Mouse (Mus musculus): ENCODE results near the gene Snx20.

The Snx20 gene

DNA sequence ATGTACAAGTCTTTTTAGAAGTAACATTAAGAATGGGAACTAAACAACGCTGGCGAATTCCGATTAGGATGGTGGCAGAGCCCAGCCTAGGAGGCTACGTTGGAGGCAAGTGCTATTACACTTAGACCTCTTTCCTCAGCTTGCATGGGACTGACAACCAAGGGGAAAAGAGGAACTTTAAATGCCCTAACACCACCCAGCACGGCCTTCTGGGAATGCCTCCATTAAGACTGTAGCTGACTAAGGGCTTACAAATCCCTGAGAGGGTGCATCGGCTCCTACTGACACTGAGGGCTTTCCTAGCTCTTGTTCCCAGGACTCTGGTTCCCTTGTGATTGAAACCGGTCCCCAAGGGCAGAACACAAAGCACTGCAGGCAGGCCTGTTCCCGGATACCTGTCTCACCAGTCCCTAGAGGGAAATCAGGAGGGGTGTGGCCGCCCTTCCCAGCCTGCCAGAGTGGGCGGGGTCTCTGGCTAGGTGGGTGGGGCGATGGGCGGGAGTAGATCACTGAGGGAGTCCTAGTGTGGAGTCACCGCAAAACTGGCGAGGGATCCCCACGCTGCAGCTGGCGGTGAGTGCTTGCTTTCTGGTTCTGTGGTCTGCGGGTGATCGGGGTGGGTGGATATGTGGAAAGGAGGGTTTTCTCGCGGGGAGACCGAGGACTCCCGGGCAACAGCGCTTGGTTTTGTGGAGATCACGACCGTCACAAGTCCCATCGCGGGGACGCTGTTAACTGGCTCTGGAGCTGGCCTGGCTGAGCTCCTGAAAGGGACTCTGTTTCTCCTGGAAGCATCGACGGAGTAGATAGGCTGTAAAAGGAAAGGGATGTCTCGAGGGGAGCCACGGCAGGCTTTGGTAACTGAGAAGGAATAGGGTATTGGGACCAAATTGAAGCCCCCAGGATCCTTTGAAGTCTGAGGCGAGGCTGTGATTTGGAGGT is 11.2 kb upstream of the Snx20 start, which contains the start of gene Nod2:
Gene Nod2 (plus strand): TSS at position 479 of the 942 bp plus-strand sequence.
- in situ Hi-C loops (cut with MboI; ENCODE audit: unreplicated experiment in 2 of 2): no loop called here

DNA sequence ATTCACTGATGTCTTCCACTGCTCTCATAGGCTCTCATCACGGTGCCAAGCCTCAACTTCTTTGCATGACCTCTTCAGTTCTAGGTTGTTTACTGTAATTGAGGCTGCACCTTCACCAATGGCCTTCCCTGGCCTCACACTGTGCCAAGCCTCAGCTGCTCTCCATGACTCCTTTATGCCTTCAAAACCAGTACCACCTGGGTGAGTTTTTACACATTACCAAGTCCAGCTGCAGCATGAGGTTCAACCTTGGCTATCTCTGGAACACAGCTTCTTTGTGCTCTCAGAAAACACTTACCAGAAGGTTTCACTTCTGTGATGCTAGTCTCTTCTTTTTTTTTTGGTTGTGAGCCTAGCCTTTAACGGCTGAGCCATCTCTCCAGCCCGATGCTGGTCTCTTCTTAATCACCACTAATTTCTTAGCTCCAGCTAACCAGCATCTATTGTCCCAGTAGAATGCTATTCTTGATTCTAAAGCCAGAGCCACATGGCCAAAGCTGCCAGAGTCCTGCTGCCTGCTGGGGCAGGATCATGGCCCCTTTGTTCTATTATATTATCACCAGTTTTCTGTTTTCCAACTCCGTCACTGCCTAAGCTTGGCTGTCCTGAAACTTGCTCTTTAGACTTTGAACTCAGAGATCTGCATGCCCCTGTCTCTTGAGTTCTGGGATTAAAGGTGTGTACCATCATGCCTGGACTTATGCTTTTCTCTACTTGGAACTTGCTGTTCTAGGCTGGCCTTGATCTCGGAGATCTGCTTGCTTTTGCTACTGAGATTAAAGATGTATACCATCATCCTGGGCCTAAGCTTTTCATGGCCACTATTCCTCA is 7.0 kb upstream of the Snx20 start:
- in situ Hi-C loops (cut with MboI; ENCODE audit: unreplicated experiment in 2 of 2): no loop called here

DNA sequence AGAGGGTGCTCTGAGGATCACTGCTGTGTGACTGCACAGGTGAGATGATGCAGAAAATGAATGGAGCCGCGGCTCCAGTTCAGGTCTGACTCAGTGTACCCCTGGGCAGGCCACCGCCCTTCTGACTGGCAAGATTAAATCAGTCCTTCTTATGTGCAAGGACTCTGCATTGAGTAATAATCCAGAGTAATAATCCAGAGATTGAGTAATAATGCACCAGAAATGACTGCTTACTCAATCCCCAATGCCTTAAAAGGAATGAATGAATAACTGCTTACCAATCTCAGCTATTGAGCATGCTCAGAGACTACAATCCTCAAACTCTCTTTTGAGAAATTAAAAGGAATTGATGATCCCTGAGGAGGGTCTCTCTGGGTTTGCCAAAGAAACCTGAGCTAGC is 3.0 kb upstream of the Snx20 start:
- in situ Hi-C loops (cut with MboI; ENCODE audit: unreplicated experiment in 2 of 2): loop anchor here in 1 of 2 experiments (10.0 kb wide), 1 partner anchor 384 kb away; no protein-coding TSS in a partner anchor

DNA sequence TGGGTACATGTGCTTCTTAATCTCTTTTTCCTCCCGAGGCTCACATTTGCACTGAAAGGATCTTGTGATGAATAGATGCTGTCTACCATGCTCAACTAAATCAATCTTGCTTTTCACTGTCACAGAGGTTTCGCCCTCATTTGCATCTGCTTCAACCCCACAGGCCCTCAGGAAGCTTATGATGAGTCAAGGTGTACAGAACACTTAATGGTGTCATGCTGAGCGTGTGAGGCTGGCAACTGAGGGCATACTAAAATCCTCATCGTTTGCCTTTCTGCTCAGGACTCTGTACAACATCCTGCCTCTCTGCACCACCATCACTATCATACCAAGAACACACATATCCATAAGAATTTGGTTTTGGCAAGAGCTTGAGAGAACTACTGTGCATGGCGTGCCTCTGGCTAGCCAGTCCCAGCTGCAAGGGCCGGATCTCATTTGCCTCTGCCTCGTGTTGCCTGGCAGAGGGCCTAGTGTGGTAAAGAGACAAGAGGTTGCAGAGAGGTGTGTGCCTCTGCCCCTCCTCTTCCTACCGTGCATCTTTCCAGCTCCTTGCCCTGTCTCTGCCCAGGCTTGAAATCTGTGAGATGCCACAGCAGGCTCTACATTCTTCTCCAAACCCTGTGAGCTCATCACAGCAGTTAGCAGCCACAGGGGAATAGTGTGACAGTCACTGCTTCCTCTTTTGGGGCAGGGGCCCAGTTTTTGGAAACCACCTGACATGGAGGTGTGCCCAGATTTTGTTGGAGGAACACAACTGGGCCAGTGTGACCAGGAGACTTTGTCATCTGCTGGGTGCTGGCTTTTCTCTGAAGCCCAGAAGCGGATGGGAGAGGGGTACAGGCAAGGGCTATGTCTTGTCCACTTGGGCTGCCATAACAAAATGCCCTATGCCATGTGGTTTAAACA is 1.4 kb upstream of the Snx20 start:
- in situ Hi-C loops (cut with MboI; ENCODE audit: unreplicated experiment in 2 of 2): loop anchor here in 1 of 2 experiments (10.0 kb wide), 1 partner anchor 383 kb away; no protein-coding TSS in a partner anchor

DNA sequence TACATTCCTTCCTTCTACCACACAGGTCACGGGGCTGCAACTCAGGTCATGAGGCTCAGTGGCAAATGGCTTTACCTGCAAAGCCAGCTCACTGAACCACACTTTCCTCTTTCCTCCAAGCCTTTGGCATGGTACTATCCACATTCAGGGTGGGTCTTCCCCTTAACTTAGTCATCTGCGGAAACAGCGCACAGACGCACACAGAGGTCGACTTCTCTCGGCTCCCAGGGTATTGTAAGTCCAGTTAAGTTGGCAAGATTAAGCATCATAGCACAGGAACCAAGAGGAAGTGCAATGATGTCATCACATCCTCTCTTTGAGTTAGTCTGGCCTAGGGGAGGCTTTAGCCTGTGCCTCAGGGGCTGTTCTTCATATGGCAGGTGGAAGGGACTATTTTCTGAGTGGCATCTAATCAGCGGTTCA is 2.6 kb downstream of the Snx20 start:
- in situ Hi-C loops (cut with MboI; ENCODE audit: unreplicated experiment in 2 of 2): loop anchor here (5.0 to 10.0 kb wide), 3 partner anchors 64 to 379 kb away; partner anchors contain the start of gene Cyld (in 1 of the 2)

DNA sequence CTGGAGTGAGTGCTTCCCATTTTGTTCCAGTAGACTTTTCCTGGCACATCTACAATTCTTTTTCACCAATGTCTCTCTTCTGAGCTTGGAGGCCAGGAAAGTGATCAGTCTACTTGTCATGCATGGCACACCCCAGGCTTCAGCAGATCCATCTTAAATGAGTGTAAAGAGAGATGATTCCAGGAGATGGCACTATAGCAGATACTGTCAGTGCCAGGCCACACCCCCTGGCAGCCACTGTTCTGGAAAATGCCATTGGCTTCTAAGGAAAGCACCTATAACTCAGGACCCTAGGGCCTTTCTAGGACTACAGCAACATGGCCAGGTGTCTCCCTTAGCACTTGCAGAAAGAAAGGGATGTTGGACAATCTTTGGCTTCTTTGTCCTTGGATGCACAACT is 4.8 kb downstream of the Snx20 start:
- in situ Hi-C loops (cut with MboI; ENCODE audit: unreplicated experiment in 2 of 2): loop anchor here (5.0 to 10.0 kb wide), 3 partner anchors 66 to 376 kb away; partner anchors contain the start of gene Cyld (in 1 of the 2)

DNA sequence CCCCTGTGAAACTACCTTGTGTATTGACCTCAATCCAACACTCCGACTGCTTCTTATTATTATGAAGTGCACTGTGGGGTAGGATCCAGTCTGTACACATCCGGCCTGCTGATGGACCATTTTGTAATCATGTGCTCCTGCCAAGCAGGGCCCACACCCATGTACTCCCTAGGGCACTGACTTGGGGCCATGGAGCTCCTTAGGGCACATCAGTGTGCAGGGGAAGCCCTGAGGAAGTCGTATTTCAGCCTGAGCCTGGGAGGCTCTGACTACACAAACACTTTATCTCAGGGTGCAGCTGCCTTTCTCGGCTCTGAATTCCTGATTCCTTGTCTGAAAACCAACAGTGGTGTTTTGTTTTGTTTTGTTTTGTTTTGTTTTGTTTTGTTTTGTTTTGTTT is 5.7 kb downstream of the Snx20 start:
- in situ Hi-C loops (cut with MboI; ENCODE audit: unreplicated experiment in 2 of 2): loop anchor here (5.0 to 10.0 kb wide), 3 partner anchors 67 to 375 kb away; partner anchors contain the start of gene Cyld (in 1 of the 2)

DNA sequence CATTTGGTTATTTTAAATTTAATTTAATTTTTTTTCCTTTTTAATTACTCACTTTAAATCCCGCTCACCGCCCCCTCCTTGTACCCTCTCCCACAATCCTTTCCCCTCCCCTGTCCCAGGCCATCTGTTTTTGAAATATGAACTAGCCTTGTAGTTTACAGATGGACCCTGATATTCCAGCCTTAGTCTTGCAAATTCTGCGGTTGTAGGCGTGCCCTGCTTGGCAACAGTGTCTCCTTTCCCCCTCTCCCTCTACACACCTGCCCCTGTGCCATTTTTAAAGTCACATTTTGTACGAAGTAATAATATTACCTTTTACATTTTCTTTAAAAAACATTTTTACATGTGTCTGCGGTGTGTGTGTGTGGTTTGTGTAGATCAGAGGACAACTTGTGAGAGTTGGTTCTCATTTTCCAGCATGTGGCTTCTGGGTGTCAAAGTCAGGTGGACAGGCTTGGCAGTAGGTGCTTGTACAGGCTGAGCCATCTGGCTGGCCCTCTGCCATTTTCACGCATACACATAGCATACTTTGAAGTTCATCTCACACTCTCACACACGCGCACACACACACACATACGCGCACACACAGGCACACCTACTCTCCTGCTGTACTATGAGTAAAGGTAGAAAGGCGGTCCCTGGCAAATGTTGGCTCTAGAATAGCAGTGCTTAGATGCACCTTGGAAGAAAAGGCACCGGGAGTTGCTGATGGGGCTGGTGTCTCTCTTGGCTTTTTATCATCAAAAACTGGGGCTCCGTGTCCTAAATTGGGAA is 7.7 kb downstream of the Snx20 start:
- in situ Hi-C loops (cut with MboI; ENCODE audit: unreplicated experiment in 2 of 2): no loop called here

DNA sequence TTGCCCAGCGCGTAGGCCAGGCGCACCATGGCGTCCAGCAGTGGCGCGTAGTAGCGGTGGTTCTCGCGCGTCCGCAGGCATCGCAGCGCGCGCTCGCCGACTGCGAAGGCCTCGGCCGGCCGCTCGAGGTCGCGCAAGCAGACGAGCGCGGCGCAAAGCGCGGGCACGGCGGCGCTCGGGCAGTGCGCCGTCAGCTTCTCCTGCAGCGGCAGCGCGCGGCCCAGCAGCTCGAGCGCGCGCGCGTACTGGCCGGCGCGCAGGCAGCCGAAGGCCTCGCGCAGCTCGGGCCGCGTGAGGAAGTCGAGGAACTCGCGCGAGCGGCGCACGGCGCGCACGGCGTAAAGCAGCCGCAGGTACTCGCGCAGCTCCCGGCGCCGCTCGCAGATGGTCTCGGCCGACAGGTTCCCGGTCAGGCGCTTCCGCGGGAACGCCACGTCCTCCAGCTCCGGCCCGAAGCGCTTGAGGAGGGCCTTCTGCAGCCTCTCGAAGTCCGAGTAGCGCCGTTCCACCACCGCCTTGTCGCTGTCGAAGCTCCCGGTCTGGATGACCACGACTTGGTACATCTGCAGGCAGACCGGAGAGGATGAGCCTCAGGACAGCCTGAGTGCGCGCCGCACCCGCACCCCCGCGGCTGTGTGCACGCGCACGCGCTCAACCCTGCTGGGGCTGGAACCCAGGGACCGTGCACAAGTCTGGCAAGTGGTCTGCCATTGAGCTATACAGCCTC is 8.5 kb downstream of the Snx20 start:
- in situ Hi-C loops (cut with MboI; ENCODE audit: unreplicated experiment in 2 of 2): no loop called here

DNA sequence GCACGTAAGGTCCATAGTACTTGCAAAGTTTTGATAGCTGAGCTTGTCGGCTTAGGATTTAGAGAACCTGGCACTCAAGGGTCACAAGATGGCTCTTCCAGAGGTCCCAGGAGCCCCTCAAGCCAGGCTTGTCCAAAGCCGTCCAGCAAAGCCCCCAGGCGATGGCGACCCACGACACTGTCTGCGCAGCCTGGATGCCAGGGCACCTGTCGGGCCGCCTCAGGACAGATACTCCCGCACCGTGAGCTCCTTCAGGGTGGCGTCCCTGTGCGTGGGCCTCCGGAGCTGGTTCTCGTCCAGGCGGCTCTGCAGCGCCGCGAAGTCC is 9.0 kb downstream of the Snx20 start:
- in situ Hi-C loops (cut with MboI; ENCODE audit: unreplicated experiment in 2 of 2): no loop called here

DNA sequence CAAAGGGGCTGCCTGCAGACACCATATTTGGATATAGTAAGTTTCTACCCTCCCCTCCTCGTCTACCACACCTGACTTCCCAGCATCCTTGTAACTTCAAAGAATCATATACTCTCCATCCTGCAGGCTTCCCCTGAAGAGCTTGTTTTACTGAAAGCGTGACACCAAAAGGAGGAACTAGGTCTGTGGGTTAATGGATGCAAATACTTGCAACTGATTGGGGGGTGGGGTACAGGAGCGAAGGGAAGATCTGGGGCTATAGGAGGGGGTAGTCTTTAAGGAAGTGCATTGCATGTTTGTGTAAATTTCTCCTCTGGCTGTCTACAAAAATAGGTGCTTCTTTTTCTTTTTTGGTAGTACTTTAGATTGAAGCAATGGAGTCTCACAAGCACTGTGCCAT is 9.5 kb downstream of the Snx20 start:
- in situ Hi-C loops (cut with MboI; ENCODE audit: unreplicated experiment in 2 of 2): no loop called here

DNA sequence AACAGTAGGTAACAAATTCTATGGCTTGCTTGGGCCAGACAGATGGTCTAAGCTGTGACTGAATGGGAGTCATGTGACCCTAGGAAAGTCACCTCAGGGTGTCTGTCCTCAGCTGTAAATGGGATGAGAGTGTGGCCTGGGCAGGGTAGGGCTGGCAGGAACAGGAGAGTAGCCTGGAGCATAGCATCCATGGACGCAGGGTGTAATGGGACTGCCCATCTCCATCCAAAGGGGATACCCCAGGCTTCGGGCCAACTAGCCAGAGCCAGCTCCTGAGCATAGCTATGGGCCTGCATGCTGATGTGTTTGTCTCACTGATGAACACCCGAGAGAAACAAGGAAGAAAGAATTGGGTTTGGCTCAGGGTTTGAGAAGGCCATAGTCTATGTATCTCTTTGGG is 11.7 kb downstream of the Snx20 start:
- in situ Hi-C loops (cut with MboI; ENCODE audit: unreplicated experiment in 2 of 2): loop anchor here (5.0 to 25.0 kb wide), 5 partner anchors 57 to 512 kb away; partner anchors contain the start of genes Adcy7 (in 2 of the 2) and Cnep1r1 (in 2 of the 2)

DNA sequence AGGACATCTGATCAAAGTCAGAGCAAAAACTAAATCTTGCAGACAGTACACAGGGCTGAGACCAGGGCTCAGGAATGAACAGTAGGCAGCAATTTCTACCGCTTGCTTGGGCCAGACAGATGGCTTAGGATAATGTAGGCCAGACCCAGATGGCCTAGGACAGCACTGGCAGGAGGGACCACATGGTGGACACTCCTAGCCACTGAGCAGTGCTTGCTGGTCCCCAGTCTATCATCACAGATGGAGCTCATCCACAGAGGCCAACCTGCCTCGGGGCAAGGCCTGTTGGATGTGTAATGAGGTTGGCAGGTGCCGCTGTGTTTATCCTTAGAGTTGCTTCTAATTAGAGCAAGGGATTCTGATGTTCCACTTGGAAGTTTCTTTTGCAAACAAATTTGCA is 12.6 kb downstream of the Snx20 start:
- in situ Hi-C loops (cut with MboI; ENCODE audit: unreplicated experiment in 2 of 2): loop anchor here (5.0 to 25.0 kb wide), 5 partner anchors 56 to 511 kb away; partner anchors contain the start of genes Adcy7 (in 2 of the 2) and Cnep1r1 (in 2 of the 2)

DNA sequence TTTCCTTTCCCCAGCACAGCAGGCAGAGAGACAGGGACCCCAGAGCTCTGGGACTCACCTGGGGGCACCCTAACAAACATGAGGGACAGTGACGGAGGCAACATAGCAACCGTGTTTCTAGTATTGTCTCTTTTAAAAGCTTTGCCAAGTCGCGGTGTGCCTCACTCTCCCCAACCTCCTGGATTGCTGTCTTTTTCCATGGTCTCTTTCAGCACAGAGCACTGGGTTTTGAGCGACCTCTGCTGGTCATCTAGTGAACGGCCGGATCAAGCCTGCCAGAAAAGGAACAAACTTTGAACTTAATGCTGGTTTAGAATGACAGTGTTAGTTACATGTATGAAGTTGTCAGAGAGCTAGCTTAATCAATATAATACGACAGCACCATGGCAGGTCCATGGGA is 14.5 kb downstream of the Snx20 start:
- in situ Hi-C loops (cut with MboI; ENCODE audit: unreplicated experiment in 2 of 2): loop anchor here (5.0 to 25.0 kb wide), 5 partner anchors 54 to 509 kb away; partner anchors contain the start of genes Adcy7 (in 2 of the 2) and Cnep1r1 (in 2 of the 2)

DNA sequence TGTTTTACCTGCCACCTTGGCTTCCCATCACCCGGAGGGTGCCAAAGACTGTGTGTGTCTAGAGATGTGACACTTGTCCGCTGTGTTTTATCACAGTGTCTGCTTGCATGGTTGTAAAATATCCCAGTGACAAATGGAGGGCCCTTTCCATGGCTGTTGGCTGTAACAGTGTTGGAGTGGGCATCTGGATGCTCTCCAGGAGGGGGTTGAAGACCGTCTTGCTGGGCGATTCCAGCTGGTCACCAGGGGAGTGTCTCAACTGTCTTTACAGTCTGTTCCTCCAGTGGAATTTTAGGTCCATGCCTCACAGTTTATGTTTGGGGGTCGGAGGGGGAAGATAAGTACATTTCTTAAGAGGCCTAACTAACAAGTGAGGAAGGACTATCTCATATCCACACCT is 15.0 kb downstream of the Snx20 start:
- in situ Hi-C loops (cut with MboI; ENCODE audit: unreplicated experiment in 2 of 2): loop anchor here (5.0 to 25.0 kb wide), 5 partner anchors 54 to 509 kb away; partner anchors contain the start of genes Adcy7 (in 2 of the 2) and Cnep1r1 (in 2 of the 2)

DNA sequence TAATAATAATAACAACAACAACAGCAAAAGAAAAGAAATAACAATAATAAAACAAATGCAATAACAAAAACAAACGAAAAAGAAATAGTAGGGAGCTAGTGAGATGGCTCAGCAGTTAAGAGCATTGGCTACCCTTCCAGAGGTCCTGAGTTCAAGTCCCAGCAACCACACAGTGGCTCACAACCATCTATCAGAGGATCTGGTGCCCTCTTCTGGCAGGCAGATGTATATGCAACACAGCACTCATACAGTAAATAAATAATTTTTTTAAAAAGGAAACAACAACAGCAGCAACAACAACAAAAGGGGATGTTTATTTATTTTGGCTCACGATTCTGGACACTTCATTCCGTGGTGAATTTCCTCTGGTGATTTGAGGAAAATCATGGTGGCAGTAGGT is 16.4 kb downstream of the Snx20 start:
- in situ Hi-C loops (cut with MboI; ENCODE audit: unreplicated experiment in 2 of 2): loop anchor here (25.0 kb wide), 1 partner anchor 507 kb away; the partner anchor contains the start of gene Cnep1r1 (in 2 of the 2)

DNA sequence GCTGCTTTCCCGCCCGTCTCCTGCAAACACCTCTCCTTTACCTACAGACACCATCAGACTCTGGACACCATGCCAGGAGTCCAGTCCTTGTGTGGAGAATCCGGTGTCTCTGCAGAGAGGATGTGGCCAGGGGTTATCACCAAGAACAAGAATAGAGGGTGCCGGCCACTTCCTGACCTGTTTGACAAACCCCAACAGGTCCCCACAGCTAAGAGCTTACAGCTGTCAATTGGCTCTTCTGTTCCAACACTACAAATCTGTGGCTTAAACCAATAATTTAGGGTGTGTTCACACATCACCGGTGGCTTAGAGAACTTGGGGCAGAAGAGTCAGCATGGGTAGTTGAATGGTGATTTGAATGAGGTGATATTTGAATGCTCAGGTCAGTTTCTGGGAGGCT is 17.3 kb downstream of the Snx20 start:
- in situ Hi-C loops (cut with MboI; ENCODE audit: unreplicated experiment in 2 of 2): loop anchor here (25.0 kb wide), 1 partner anchor 506 kb away; the partner anchor contains the start of gene Cnep1r1 (in 2 of the 2)

DNA sequence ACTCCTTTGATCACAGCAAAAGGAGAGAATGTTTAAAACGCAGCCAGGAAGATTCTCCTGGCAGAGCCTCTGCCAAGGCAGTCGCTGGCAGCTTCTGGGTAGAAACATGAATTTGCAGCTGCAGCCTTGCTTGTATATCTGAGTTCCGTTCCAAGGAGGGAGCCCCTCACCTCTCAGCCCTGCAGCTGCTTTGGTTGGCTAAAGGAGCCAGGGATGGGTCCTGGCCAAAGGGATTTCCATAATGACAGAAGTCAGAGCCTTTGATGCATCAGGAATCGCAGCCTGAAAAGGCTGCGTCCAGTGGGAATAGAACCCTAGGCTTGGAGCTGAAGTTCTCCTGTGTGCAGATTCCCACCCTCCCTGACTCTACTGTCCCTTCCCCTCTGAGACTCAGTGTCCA is 20.9 kb downstream of the Snx20 start:
- in situ Hi-C loops (cut with MboI; ENCODE audit: unreplicated experiment in 2 of 2): loop anchor here (5.0 to 25.0 kb wide), 2 partner anchors 48 to 503 kb away; partner anchors contain the start of gene Cnep1r1 (in 2 of the 2)

All from v-Abl transformed pro-B cells (cell line).